Mouse (Mus musculus) neural tube, embryonic 14.5 days (tissue): ENCODE results near the gene Ssna1. TPM values are rescaled to one million over a fixed set of nuclear protein-coding genes. Genes with fewer than 3 reads are reported as not detected.
A peak's percentile ranks its signal among the peaks of the same experiment; 100 is the strongest.
"Not testable (repeated sequence)": the region's sequence is repeated elsewhere in the genome, so short reads cannot be mapped to it uniquely, and the experiment has no call there.

Source experiments
- ATAC-seq: fragments of 200-750 bp; cut with Nextera tagmentation; 2 replicates; pipeline ENCODE4 v1.8.0; 2017; ENCODE audit warnings: low read depth, mild to moderate bottlenecking, moderate TSS enrichment, moderate library complexity
- H3K27ac ChIP-seq: fragments of 300-500 bp; sonication (generic); 2 replicates; pipeline ENCODE4 v1.5.1; 2014; ENCODE audit warnings: low read depth, mild to moderate bottlenecking, control low read depth, low read length, moderate library complexity, mixed read lengths
- H3K27me3 ChIP-seq: fragments of 300-500 bp; sonication (generic); 2 replicates; pipeline ENCODE4 v1.6.1; 2014; ENCODE audit warnings: low read length; ENCODE audit not compliant: control insufficient read depth, insufficient read depth
- H3K36me3 ChIP-seq: fragments of 300-500 bp; sonication (generic); 2 replicates; pipeline ENCODE4 v1.6.1; 2014; ENCODE audit warnings: low read length, mixed read lengths; ENCODE audit not compliant: control insufficient read depth, insufficient read depth
- H3K4me1 ChIP-seq: fragments of 300-500 bp; sonication (generic); 2 replicates; pipeline ENCODE4 v1.6.1; 2014; ENCODE audit warnings: low read length; ENCODE audit not compliant: control insufficient read depth, insufficient read depth
- H3K4me2 ChIP-seq: fragments of 300-500 bp; sonication (generic); 2 replicates; pipeline ENCODE4 v1.6.1; 2014; ENCODE audit warnings: mild to moderate bottlenecking, low read depth, low read length, control low read depth
- H3K4me3 ChIP-seq: fragments of 300-500 bp; sonication (generic); 2 replicates; pipeline ENCODE4 v1.5.1; 2014; ENCODE audit warnings: low read depth, low read length, control low read depth, mixed read lengths
- H3K9ac ChIP-seq: fragments of 300-500 bp; sonication (generic); replicated peaks from 2 replicates; pipeline ENCODE4 v1.6.1; 2014; ENCODE audit warnings: low read depth, mild to moderate bottlenecking, control low read depth, low read length, mixed read lengths
- H3K9me3 ChIP-seq: fragments of 300-500 bp; sonication (generic); 2 replicates; pipeline ENCODE4 v1.6.1; 2016; ENCODE audit warnings: low read length; ENCODE audit not compliant: control insufficient read depth
- WGBS: fragments of 180-500 bp; shearing (Covaris S2); extraction: QIAGEN DNeasy Blood & Tissue Kit; methylation state at CpG from one replicate; pipeline ENCODE4 v1.1.7; 2014; 5-methylcytosine and 5-hydroxymethylcytosine counted together
- polyA plus RNA-seq: library from polyadenylated mRNA; unstranded; fragments of >200 nt; fragmentation: Nextera tagmentation; extraction: Ambion mirVana; gene quantifications from 2 replicates; pipeline ENCODE4 v1.2.1, GENCODE M21; 2014

Ssna1 gene
- polyA plus RNA-seq, 1 experiment from 2014 or later, result 182 TPM

- Histone ChIP-seq H3K4me3 (peak overlapping the region; percentile 98), H3K4me2 (peak overlapping the region; percentile 99), H3K9ac (peak overlapping the region; percentile 80; the same call in 1 of the 2 replicates), H3K4me1 (peaks cover 12% of the 10 kb centered on the region)
- not testable (repeated sequence) for H3K27ac ChIP-seq, H3K36me3 ChIP-seq, H3K27me3 ChIP-seq, ATAC-seq, H3K9me3 ChIP-seq
- WGBS, result 53% methylated on average over 11 of the region's 12 CpGs
Observed at GRCm38 (mm10) chr2:25256443-25257109, 15.7 kb downstream of the Ssna1 start.

- H3K9me3 ChIP-seq, result no peaks in the 10 kb centered on the region
- peak; percentile 90 for ATAC-seq
- H3K36me3 ChIP-seq, result peaks cover under 1% of the 10 kb centered on the region; the same call in 1 of the 2 replicates
- no peaks in the 10 kb centered on the region; the same call in 1 of the 2 replicates for H3K27me3 ChIP-seq
- peak within 1 kb of the TSS; percentile 80 for H3K9ac ChIP-seq
- WGBS, result 0% methylated on average over 38 of the region's 39 CpGs
- H3K4me3 ChIP-seq, result peak within 1 kb of the TSS; percentile 98
- peak within 1 kb of the TSS; percentile 99 for H3K4me2 ChIP-seq
- peak within 1 kb of the TSS; percentile 76 for H3K27ac ChIP-seq
- peaks cover 12% of the 10 kb centered on the region for H3K4me1 ChIP-seq
Observed at GRCm38 (mm10) chr2:25255284-25255779, 16.9 kb downstream of the Ssna1 start, which contains the start of gene Tmem203. Gene Tmem203, plus strand, starts transcription at chr2:25255439.

- H3K4me2 ChIP-seq, result no peak overlapping the region
- H3K4me3 ChIP-seq, result no peak overlapping the region
- H3K9me3 ChIP-seq, result no peaks in the 10 kb centered on the region
- peaks cover 11% of the 10 kb centered on the region; the same call in 1 of the 2 replicates for H3K36me3 ChIP-seq
- no peaks in the 10 kb centered on the region; the same call in 1 of the 2 replicates for H3K27me3 ChIP-seq
- WGBS, result 94% methylated on average over 1 of the region's 1 CpGs
- H3K4me1 ChIP-seq, result peaks cover 12% of the 10 kb centered on the region
- no peak for ATAC-seq
- H3K27ac ChIP-seq, result no peak overlapping the region
- no peak overlapping the region for H3K9ac ChIP-seq
Observed at GRCm38 (mm10) chr2:25252331-25252730, 19.9 kb downstream of the Ssna1 start.

GRCm38 (mm10) chr2:25246183-25247072 lies 25.8 kb downstream of the Ssna1 start, which contains the start of gene AL732309.1:
Gene AL732309.1, minus strand, starts transcription at chr2:25246863.
- no peaks in the 10 kb centered on the region for H3K27me3 ChIP-seq
- ATAC-seq, result no peak
- H3K4me1 ChIP-seq, result peaks cover 3% of the 10 kb centered on the region; the same call in 1 of the 2 replicates
- H3K27ac ChIP-seq, result no peak within 1 kb of the TSS
- no peak within 1 kb of the TSS for H3K4me2 ChIP-seq
- H3K9me3 ChIP-seq, result no peaks in the 10 kb centered on the region
- H3K36me3 ChIP-seq, result peaks cover 18% of the 10 kb centered on the region
- WGBS, result 93% methylated on average over 10 of the region's 10 CpGs
- H3K4me3 ChIP-seq, result no peak within 1 kb of the TSS
- no peak within 1 kb of the TSS for H3K9ac ChIP-seq

- H3K4me3 ChIP-seq, result no peak overlapping the region
- H3K27me3 ChIP-seq, result no peaks in the 10 kb centered on the region
- no peaks in the 10 kb centered on the region for H3K9me3 ChIP-seq
- no peak for ATAC-seq
- 91% methylated on average over 4 of the region's 4 CpGs for WGBS
- no peak overlapping the region for H3K27ac ChIP-seq
- peaks cover 11% of the 10 kb centered on the region for H3K36me3 ChIP-seq
- H3K4me1 ChIP-seq, result peaks cover 5% of the 10 kb centered on the region; the same call in 1 of the 2 replicates
- no peak overlapping the region for H3K4me2 ChIP-seq
- H3K9ac ChIP-seq, result no peak overlapping the region
Observed at GRCm38 (mm10) chr2:25244144-25244543, 28.1 kb downstream of the Ssna1 start.

- Histone ChIP-seq H3K36me3 (peaks cover 7% of the 10 kb centered on the region; the same call in 1 of the 2 replicates), H3K27me3 (no peaks in the 10 kb centered on the region), H3K4me1 (peaks cover 5% of the 10 kb centered on the region; the same call in 1 of the 2 replicates), H3K9me3 (no peaks in the 10 kb centered on the region), H3K9ac (peak overlapping the region; percentile 78), H3K4me2 (peak overlapping the region; percentile 81), H3K4me3 (peak overlapping the region; percentile 69), H3K27ac (no peak overlapping the region)
- no peak for ATAC-seq
- WGBS, result 84% methylated on average over 8 of the region's 8 CpGs
Observed at GRCm38 (mm10) chr2:25243342-25243741, 28.9 kb downstream of the Ssna1 start.

GRCm38 (mm10) chr2:25242101-25242506 lies 30.1 kb downstream of the Ssna1 start, which contains the start of the genes Rnf208 and Cysrt1:
Gene Rnf208, plus strand, starts transcription at chr2:25242255.
Gene Cysrt1, minus strand, starts transcription at chr2:25242452.
- 0% methylated on average over 47 of the region's 59 CpGs for WGBS
- H3K4me3 ChIP-seq, result peak within 1 kb of the TSS; percentile 69

GRCm38 (mm10) chr2:25241438-25241775 lies 30.8 kb downstream of the Ssna1 start:
- peak overlapping the region; percentile 81 for H3K4me2 ChIP-seq
- peaks cover 5% of the 10 kb centered on the region; the same call in 1 of the 2 replicates for H3K4me1 ChIP-seq
- peak overlapping the region; percentile 78 for H3K9ac ChIP-seq
- H3K4me3 ChIP-seq, result peak overlapping the region; percentile 69
- H3K9me3 ChIP-seq, result no peaks in the 10 kb centered on the region
- H3K36me3 ChIP-seq, result peaks cover 3% of the 10 kb centered on the region; the same call in 1 of the 2 replicates
- 17% methylated on average over 6 of the region's 6 CpGs for WGBS
- no peaks in the 10 kb centered on the region for H3K27me3 ChIP-seq
- peak; percentile 7 for ATAC-seq
- peak overlapping the region; percentile 40; the same call in 1 of the 2 replicates for H3K27ac ChIP-seq

More at GRCm38 (mm10) chr2:25242101-25242506, 30.1 kb downstream of the Ssna1 start, which contains the start of the genes Rnf208 and Cysrt1:
- Histone ChIP-seq H3K4me1 (peaks cover 5% of the 10 kb centered on the region; the same call in 1 of the 2 replicates), H3K27ac (peak within 1 kb of the TSS; percentile 71), H3K9me3 (no peaks in the 10 kb centered on the region), H3K9ac (peak within 1 kb of the TSS; percentile 78), H3K27me3 (no peaks in the 10 kb centered on the region), H3K36me3 (peaks cover 7% of the 10 kb centered on the region; the same call in 1 of the 2 replicates), H3K4me2 (peak within 1 kb of the TSS; percentile 81)
- ATAC-seq, result peak; percentile 61
